Mouse (Mus musculus): Measurements from ENCODE around the gene Cd5.
A peak's percentile ranks its signal among the peaks of the same experiment; 100 is the strongest.

The Cd5 gene

DNA sequence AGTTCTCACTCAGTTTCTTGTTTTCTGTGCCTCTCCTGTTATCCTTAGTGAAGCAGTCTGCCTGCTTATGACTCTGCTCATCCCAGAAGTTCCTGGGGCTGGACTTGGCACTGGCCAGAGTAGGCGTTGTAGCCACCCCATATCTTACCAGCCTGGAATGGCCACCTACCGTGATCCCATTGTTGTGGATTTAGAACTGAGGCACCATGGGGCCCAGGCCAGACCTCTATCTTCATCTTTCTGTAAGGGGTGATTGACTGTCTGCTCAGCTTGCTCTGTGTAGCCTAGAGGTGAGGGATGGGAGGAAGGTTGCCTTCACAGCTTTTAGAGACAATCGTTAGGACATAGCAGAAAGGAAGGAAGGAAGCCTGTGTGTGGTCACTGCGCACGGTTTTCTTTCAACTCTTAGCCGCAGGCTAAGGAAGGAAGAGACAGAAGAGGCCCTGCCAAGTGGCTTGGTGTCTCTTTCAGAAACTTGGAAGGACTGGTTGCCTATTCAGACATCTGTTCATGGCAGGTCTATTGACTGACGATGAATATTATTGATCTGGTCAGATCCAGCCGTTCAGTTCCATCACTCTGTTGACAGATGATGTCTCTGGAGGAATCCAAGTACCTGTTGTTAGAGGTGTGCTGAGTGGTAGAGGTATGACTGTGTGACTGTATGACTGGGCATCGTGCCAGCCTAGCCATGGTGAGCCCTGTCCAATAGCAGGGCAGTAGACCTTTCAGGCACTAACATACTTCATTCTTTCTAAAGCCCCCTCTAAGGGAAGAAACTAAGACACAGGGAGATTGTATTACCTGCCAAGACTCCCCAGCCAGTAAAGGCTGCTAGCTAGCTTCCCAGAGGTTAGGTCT lies 40.4 kb downstream of the Cd5 start:
- DNase-seq = no peak

DNA sequence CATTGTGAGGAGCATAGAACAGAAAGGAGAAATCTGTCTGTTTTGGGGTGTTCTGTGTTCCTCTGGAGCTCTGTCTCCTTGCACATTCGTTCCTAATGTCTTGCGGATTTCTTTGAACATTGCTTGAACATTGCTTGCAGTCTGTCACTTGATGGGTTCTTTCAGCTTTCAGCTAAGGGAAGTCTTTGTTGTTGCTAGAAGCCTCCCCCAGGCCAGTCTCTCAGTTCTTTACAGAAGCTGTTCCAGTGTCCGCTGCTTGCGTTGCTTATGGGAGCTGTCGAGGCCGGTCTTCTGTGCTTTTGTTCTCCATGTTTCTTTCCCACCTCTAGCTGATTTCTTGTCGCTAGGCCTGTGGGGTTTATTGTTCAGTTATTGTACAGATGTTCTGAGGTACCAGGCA lies 43.0 kb downstream of the Cd5 start:
- DNase-seq = no peak

DNA sequence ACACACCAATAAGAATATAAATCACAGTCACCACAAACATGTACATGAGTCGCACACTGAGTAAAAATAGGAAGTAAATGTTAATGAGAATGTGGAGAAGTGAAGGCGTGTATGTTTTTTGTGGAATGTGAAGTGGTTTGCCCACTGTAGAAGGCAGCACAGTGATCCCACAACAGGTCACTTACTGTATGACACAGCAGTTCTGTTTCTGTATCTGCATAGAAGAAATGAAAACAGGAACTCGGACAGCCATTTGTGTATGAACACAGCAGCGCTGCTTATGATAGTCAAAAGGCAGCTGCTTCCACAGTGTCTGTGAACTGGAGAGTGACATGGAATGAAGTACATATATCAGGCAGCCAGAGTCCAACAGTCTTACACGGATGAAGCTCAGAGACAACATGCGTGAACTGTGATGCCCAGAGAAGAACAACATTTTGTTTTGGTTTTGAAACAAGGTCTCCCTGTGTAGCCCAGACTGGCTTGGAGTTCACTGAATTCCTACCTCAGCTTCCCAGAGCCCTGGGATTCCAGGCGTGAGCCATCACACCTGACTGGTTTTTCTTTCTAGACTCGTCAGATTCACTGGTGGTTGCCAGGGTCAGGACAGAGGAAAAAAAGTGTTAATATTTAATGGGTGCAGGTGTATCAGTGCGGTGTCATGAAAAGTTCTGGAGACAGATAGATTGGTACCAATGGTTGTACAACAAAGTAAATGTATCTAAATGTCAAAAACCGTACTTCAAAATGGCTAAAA lies 44.7 kb downstream of the Cd5 start:
- DNase-seq = no peak

DNA sequence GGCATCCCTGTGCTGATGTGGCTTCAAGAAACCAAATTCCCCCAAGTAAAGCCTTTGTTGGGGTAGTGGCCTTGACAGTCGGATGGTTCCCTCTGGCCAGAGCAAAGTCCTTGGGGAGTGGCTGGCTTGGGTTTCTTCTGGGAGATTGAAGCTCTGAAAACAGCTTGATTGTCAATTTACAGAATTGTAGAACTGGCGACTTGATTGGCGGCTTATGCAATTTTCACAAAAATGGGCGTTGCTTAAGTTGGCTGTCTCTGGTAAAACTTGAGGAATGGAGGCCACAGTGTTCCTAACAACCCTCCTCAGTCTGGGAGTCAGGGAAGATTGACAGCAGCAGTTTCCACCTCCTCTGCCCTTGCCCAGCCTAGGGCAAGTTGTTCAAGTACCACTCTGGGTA lies 46.4 kb downstream of the Cd5 start:
- no peak for DNase-seq

DNA sequence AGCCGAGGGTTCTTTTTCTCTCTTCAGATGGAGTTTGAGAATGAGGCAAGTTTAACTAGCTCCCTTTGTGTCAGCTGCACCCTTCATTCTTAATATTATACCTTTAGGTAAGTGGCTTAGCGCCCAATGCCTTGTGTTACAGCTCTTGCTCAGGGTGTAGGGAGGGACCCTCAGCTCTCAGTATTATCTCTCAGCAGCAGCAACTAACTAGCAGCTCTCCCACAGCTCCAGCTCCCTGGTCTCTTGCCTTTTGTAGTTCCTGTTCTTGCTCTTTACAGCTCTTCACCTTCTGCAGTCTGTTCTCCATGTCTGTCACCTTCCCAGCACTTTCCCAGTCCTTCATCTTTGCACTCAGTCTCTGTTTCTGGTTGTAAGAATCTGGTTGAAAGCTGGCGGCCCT lies 47.1 kb downstream of the Cd5 start:
- no peak for DNase-seq

DNA sequence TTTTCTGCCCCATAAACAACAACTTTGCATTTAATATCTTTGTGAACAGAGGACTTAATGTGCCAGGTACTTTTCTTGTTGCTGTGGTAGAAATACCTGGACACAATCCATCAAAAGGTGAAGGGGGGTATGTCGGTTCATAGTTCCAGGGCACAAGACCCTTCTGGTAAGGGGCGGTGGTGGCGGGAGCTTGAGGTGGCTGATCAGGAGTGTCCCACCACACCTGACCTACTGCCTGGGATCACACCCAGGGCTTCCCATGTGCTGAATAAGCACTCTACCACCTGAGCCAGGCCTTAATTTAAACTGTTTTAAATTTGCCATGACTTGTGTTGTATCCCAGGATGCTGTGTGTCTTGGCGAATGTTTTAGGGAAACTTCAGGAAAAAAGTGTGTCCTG lies 47.7 kb downstream of the Cd5 start:
- no peak for DNase-seq

DNA sequence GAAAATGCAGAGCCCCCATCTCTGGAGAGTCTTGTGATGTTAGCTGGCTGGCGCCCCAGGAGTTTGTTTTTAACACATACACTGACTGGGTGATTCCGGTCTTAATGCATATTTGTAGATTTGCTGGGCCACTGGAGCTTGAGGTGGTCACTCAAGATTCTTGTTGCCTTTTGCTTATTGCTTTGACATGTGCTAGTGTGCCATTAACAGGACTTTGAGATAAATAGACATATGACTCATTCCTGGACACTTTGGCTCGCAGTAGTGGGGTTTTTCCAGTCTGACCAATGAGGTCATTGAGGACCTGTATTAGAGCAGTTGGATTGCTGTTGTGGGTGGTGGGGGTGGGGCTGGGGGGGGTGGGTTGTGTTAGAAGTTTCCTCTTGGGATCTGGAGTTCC lies 48.5 kb downstream of the Cd5 start:
- DNase-seq = no peak

DNA sequence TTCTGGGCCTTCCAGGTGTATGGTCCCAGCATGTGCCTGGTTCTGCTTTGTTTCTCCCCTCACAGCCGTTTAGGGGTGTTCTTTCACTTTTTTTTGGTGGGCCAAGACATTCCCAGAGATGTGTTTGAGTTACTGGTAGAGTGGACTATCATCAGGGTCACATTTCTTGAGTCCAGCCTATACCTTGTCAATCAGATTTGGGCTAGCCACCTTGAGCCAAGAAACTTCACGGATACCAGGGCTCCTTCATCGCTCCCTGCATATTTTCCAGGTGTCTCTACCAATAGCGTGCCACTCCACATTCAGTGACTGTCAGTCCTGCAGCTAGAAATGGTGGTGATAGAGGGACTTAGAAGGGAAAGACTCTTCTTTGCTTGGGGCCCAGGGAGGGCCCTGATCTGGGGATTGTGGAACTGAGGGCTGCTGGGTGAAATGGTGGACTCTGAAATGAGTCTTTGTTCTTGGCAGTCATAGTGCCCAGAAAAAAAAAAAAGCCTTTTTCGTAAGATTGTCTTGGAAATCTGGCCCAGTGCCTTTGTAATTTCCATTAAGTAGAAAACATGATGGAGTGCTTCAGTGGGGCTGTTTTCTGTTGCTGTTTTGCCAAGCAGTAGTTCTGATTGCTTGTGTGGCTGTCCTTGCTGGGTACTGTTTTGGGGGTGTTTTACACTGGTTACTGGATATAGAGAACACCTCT lies 49.2 kb downstream of the Cd5 start:
- no peak for DNase-seq

DNA sequence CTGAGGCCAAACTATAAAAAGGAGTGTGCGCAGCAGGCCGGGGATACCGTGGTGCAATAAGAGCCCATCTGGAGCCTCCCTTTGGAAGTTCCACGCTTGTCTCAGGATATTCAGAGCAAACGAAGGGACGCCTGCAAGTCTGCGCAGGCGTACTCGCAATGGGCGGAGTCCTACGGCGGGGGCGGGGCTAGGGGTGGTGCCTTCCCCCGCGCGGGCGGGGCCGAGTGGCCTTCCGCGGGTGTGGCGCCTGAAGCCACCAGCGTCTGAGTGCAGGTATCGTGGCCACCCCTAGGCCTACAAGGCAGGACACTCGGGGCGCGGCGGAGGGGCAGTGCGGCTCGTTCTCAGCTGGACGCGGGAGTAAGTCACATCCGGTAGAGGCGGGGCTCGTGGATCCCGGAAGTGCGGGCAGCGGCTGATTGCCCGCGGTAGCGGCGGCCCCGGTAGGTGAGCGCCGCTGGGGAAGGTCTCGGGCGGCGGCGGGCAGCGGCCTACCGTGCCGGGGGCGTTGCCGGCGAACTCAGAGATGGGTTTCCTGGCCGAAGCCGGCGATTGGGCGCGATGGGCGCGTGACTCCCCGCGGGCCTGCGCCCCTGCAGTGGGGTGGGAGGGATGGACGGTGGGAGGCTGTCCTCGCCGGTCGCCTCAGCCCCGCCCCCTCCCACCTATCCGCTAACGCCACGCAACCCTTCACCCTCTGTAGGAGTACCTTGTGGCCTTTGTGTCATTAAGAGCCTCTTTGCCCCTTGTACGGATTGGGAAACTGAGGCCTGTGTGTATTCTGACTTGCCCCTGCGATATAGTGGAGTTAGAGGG lies 50.1 kb downstream of the Cd5 start, which contains the start of gene Vps37c:
TSS of gene Vps37c (plus strand) at position 199 of the 816 bp plus-strand sequence.
- DNase-seq = peak; percentile 89 to 96

DNA sequence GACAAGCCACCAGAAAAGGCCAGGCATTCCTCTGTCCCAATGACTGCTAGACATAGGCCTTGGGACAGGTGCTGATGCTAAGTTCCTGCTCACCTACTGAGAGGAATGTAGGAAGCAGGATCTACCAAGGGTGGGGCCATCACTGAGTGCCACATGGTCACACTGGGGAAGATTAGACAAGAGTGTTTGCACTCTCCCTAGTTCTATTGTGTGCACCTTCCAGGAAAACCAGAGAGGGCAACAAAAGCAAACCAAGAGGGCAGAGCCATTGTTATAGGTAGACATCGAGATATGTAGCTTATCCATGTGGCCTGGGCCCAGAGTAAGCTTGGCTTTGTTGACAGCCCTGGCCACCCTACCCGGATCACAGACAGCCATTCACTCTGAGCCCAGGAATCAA lies 53.1 kb downstream of the Cd5 start:
- DNase-seq = no peak

DNA sequence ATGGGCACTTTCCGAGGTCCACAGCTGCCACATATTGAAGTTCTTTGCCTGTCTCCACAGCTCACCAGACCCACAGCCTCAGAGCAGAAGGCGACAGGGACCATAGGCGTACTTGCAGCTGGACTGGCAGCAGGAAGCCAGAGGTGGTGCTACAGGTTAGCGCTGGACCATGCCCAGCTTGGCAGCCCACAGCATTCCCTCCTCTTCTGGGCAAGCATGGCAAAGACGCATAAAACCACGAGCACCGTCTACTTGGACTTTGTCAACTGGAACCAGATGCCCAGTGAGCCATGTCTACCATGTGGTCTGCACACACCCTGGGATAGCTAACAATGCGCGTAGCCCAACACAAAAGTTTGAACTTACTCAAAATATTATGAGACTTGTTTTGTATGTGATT lies 53.7 kb downstream of the Cd5 start:
- DNase-seq = no peak

DNA sequence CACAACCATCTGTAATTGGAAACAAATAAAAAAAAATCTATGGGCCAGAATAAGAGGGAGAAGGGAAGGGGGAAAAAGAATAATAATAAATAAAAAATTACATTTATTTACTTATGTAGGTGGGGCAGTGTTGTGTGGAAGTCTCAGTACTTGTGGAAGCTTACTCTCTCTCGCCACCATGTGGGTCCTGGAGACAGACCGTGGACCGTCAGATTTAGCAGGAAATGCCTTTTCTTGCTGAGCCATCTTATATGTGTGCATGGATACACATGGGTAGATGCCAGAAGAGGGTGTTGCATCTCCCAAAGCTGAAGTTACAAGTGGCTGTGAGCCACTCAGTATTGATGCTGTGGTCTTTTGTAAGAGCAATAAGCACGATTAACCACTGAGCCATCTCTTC lies 57.2 kb downstream of the Cd5 start:
- no peak for DNase-seq

DNA sequence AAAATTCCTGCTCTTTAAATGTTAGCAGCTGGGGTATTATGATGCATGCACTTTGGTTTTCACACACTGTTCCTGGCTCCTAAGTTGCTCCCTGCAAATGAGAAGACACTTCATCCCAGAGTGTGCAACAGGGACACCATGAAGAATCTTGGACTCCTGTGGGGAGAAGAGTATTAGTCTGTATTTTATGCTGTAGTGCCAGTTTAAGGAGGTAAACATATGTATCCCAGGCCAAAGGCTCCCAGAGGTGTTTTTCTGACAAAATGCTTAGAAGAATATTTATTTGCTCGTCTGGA lies 60.1 kb downstream of the Cd5 start:
- no peak for DNase-seq

DNA sequence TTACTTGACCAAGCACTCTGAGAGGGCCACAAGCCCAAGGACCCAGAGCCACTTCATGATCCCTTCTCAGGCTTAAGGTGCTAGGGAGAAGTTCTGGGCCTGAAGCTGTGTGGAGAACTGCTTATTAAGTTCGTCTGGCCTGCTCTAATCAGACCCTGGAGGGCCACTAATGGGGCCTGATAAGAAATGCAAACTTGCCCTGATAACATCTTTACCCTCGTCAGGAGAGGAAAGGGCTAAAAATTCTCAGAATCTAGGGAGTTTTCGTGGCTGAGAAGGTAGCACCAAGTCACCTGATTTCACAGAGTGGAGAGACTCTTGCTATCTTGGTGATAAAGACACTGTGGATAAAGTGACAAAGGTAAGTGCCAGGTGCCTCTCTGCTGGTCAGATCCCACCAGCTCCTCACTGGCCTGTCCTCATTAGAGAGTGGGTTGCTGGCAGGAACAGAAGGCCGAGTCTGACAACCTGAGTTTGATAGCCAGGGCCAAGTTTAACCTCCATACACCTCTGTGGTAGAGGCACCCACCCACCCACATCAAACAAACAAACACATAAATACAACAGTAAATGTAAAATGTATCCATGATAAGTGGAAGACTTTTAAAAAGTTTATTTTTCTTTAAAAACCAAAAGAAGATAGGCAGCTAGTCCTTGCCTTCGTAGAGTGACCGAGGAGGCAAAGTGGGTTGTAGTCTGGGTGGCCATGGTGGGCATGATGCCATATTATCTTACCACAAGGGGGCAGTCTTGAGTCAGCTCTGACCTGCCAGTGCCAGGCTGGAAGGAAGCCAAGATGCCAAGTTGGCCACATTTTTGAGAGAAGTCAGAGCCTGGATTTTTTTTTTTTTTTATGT lies 60.7 kb downstream of the Cd5 start, which contains the start of gene Pga5:
TSS of gene Pga5 (minus strand) at position 157 of the 857 bp plus-strand sequence.
- DNase-seq = peak; percentile 33 to 67

DNA sequence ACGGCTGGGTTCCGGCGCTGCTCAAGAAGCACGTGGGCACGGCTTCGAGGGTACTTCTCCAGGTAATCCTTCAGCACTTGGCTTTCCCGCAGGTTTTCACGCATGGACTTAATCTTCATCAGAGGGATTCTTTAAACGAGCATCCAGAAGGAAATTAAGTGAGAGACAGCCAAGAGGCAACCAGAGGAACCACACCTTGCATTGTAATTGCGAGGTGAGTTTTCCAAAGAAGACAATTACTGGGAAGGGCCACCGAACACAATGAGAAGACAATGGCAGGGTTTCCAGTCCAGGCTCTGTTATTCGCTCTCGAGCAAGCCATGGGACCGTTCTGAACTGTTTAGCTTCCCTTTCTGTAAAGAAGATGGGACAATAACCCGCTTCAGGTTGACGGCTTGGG lies 62.1 kb downstream of the Cd5 start:
- DNase-seq = no peak

DNA sequence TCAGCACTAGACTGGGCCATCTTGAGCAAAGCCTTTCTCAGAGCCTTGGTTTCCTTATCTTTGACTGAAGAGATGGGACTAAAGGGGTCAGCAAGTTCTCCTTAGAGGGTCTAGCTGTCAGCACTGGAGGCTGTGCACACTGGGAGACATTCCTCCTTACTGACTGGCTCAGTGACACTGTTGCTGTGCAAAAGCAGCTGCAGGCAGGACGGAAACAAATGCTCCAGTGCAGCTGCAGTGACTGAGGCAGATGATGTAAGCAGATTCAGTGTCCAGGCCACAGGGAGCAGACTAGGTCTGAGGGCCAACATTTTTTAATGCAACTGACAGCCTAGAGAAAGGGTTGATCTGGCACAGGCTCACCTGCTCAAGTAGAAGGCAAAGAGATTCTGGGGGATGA lies 65.5 kb downstream of the Cd5 start:
- no peak for DNase-seq

DNA sequence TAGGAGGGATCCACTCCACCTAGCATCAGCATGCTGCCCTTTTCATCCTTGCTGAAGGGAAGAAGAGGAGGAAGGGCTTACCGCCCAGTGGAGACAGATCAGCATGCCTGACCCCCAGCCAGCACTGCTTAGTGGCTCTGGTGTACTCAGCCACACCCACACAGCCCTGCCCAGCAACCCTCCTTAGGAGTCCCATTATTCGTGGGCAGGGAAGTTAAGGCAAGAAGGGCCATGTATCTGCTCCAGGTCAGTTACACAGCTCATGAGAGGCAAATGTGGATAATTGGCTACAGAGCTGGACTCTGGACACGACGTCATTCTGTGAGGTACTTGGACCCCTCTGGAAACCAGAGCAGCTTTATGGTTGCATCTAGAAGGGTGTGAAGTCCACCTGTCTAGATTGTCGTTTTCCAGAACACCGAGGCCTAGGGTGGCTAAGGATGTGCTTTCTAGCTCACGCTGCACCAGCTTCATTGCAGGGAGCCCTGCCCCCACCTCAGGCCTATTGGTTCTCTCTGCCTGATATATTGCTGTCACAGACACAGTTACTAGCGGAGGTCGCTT lies 66.9 kb downstream of the Cd5 start:
- no peak for DNase-seq

DNA sequence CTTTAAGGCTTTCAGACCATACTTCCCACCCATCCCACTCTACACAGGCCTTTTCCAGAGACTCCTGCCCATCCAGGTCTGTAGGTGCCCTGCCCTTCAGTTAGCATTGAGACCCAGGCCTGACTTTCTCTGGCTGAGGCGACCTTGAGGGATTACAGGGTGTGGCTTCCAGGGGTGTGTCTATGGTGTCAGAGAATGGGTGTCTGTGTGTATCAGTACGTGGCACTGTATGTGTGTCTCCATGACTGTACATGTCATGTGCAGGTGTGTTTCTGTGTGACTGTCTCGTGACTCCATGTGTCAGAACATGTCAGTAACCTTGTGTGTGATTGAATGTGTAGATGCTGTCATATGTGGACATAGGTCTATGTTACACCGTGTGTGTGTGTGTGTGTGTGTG lies 67.5 kb downstream of the Cd5 start:
- DNase-seq = no peak
